Mouse (Mus musculus) ES-E14 (cell line): ENCODE data around the gene Pitx1.

Experiments used
- CHD2 ChIP-seq: IDR thresholded peaks from 2 replicates; pipeline ENCODE4 v1.6.1; 2014; ENCODE audit warnings: mild to moderate bottlenecking, low read depth, low read length, inconsistent platforms
- HCFC1 ChIP-seq: IDR thresholded peaks from 2 replicates; pipeline ENCODE4 v1.6.1; 2012; ENCODE audit warnings: low read length, inconsistent platforms, borderline replicate concordance; ENCODE audit not compliant: insufficient read depth
- MAFK ChIP-seq: IDR thresholded peaks from 2 replicates; pipeline ENCODE4 v1.6.1; 2014; ENCODE audit warnings: mild to moderate bottlenecking, low read depth, low read length, inconsistent platforms; ENCODE audit not compliant: insufficient read depth
- ZC3H11A ChIP-seq: IDR thresholded peaks from 2 replicates; pipeline ENCODE4 v1.6.1; 2012; ENCODE audit warnings: low read depth, mild to moderate bottlenecking, inconsistent platforms, low read length, borderline replicate concordance
- ZNF384 ChIP-seq: IDR thresholded peaks from 2 replicates; pipeline ENCODE4 v1.6.1; 2012; ENCODE audit warnings: low read depth, low read length, inconsistent platforms

DNA sequence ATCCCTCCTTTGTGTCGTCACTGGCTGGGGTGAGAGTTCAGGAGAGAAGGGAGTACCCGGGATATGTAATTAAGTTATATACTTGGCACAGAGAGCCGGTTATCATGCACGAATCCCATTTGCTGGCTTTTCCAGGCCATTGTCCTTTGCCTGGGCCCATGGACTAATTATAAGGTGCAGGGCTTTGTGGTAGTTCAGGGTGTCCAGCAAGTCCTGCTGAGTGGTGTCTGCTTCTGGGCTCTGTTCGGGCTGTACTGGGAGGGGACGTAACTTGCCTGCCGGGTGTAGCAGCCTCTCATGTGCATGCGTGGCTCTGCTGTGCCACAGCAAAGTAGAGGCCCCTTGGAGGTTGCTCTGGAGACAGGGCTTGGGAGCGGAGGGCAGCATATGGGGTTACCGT lies 24.5 kb upstream of the Pitx1 start:
- no peak for TF ChIP-seq MAFK
- TF ChIP-seq ZC3H11A: no peak
- no peak for TF ChIP-seq CHD2
- no peak for TF ChIP-seq HCFC1
- TF ChIP-seq ZNF384: no peak
